ENCODE assay signal across 27 mouse cellular contexts in the genomic region with DNA sequence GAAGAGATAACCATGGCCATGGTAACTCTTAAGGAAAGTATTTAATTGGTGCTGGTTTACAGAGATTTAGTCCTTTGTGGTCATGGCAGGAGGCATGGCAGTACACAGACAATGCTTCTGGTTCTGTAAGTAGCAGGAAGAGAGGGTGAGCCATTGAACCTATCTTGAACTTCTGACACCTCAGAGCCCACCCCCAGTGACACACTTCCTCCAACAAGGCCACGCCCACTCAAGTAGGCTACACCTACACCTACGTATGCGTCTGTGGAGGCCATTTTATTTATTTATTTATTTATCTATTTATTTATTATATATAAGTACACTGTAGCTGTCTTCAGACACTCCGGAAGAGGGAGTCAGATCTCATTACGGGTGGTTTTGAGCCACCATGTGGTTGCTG.
"Had no signal": no experiment of that assay in that cellular context is flagged by ENCODE, and none has a peak within 500 bp of the region (broad histone marks: within the 10 kb centered on the region; RNA-seq: fewer than 3 reads in every experiment).

No protein-coding gene starts in this region.

- H3K27ac ChIP-seq: gastrocnemius, adult 2 months; heart, embryonic 10.5 days; hindbrain, embryonic 10.5 days; hindbrain, embryonic 12.5 days; hindbrain, embryonic 14.5 days; intestine, embryonic 15.5 days; kidney, embryonic 15.5 days; limb, embryonic 13.5 days; limb, embryonic 15.5 days; liver, embryonic 12.5 days; liver, embryonic 14.5 days had no signal

- DNase-seq: gastrocnemius, adult 2 months; gastrocnemius, postnatal 10 days; gastrocnemius, postnatal 25 days; heart, postnatal 10 days; heart, postnatal 4 days; kidney, adult 2 months; kidney, adult 9 months; kidney, postnatal 10 days; kidney, postnatal 25 days; kidney, postnatal 4 days; layer of hippocampus, adult 9-11 months; layer of hippocampus, postnatal 36 days; left cerebral cortex, postnatal 4 days had no signal

- H3K27me3 ChIP-seq: heart, embryonic 12.5 days; hindbrain, embryonic 12.5 days; intestine, embryonic 15.5 days; kidney, embryonic 15.5 days; limb, embryonic 13.5 days; limb, embryonic 15.5 days; liver, embryonic 12.5 days had no signal

- H3K4me3 ChIP-seq: gastrocnemius, adult 2 months; heart, embryonic 10.5 days; heart, embryonic 12.5 days; hindbrain, embryonic 10.5 days; hindbrain, embryonic 12.5 days; intestine, embryonic 15.5 days; kidney, embryonic 15.5 days; limb, embryonic 13.5 days; limb, embryonic 15.5 days; liver, embryonic 12.5 days had no signal

- H3K9ac ChIP-seq: heart, embryonic 12.5 days; hindbrain, embryonic 12.5 days; hindbrain, embryonic 14.5 days; intestine, embryonic 15.5 days; kidney, embryonic 15.5 days; limb, embryonic 13.5 days; limb, embryonic 15.5 days; liver, embryonic 12.5 days; liver, embryonic 14.5 days had no signal

- H3K36me3 ChIP-seq: intestine, embryonic 15.5 days; liver, embryonic 12.5 days had no signal

- H3K4me1 ChIP-seq: heart, embryonic 10.5 days; heart, embryonic 12.5 days; intestine, embryonic 15.5 days; kidney, embryonic 15.5 days; limb, embryonic 15.5 days; liver, embryonic 12.5 days had no signal

- H3K9me3 ChIP-seq: heart, embryonic 10.5 days; heart, embryonic 12.5 days; intestine, embryonic 15.5 days; kidney, embryonic 15.5 days; limb, embryonic 13.5 days; limb, embryonic 15.5 days; liver, embryonic 12.5 days had no signal

- ATAC-seq: hindbrain, embryonic 16.5 days; inflammation-experienced regulatory T-cells, adult 6 months; intestine, embryonic 15.5 days; intestine, postnatal 0 days; liver, embryonic 12.5 days had no signal

- H3K4me2 ChIP-seq: heart, embryonic 12.5 days; hindbrain, embryonic 12.5 days; hindbrain, embryonic 14.5 days; intestine, embryonic 15.5 days; kidney, embryonic 15.5 days; limb, embryonic 13.5 days; limb, embryonic 15.5 days; liver, embryonic 12.5 days had no signal
